Mouse (Mus musculus) T-cell, adult 66 days (primary cell): Measurements from ENCODE around the gene Mtx2. TPM values are rescaled to one million over a fixed set of nuclear protein-coding genes. Genes with fewer than 3 reads are reported as not detected.

Source experiments
- total RNA-seq, 2 experiments: library from RNA; stranded (reverse); gene quantifications; 3 replicates in 1 of 2; 4 replicates in 1 of 2; pipeline ENCODE4 v1.2.4; 2023

The Mtx2 gene
- 10 to 100 TPM; 23.0 to 24.6 TPM for total RNA-seq

DNA sequence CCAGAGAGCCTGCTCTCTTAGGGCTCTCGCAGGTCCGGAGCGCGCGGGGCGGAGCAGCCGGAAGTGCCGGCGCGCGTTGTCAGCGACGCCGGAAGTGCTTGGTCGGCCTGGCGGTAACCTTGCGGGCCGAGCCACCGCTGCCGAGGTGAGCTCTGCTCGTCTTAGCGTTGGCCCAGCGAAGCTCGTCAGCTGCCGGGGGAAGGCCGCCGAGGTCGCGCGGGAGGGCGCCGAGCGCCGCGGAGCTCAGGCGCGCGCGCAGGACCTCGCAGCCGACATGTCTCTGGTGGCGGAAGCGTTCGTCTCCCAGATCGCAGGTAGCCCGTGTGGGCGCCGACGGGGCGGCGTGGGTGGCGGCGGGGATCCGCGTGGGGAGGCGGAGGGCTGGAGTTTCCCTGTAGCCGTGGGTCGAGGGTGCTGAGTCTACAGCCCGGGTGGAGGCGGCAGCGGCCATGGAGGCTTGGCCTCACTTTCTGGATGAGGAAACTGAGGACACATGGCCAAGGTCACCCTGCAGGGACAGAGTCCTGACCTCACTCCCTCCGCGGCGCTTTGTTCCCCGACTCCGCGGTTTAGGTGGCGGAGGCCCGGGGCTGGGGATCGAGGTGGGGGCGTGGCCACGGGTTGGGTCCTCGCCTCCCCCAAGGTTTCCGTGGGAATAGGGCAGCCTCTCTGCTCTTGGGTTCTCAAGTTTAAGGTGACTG is at the start of gene Mtx2:
Gene Mtx2 (plus strand): TSS at position 74 of the 701 bp plus-strand sequence.

Other genes starting within 250 kb of the Mtx2 start
- 10 to 100 TPM; 27.4 to 31.5 TPM for gene Lnpk, start 246.4 kb upstream of the Mtx2 start, total RNA-seq
- not detected for gene Evx2, start 166.2 kb upstream of the Mtx2 start, total RNA-seq
- not detected for gene Hoxd13, start 157.5 kb upstream of the Mtx2 start, total RNA-seq
- not detected for gene Hoxd12, start 150.8 kb upstream of the Mtx2 start, total RNA-seq
- not detected for gene Hoxd11, start 146.2 kb upstream of the Mtx2 start, total RNA-seq
- not detected for gene Hoxd10, start 133.9 kb upstream of the Mtx2 start, total RNA-seq
- not detected for gene Hoxd9, start 128.1 kb upstream of the Mtx2 start, total RNA-seq
- not detected for gene Hoxd8, start 121.2 kb upstream of the Mtx2 start, total RNA-seq
- not detected for gene Hoxd3, start 113.9 kb upstream of the Mtx2 start, total RNA-seq
- not detected for gene Hoxd4, start 113.9 kb upstream of the Mtx2 start, total RNA-seq
- not detected for gene Gm28230, start 99.1 kb upstream of the Mtx2 start, total RNA-seq
- gene Hoxd1, start 62.8 kb upstream of the Mtx2 start, total RNA-seq, result not detected